Mouse (Mus musculus) CH12.LX (cell line): ENCODE measurements around the gene Defb20.

Experiments used
- CTCF ChIP-seq, 2 experiments: IDR thresholded peaks in 1 of 2; conservative IDR thresholded peaks in 1 of 2; 2 replicates each; pipeline ENCODE4 v1.5.1; 2011 to 2012; ENCODE audit warnings: low read depth in 2 of 2, low read length in 2 of 2, improper control_type of control experiment in 1 of 2, inconsistent platforms in 1 of 2, mild to moderate bottlenecking in 1 of 2, moderate library complexity in 1 of 2
- EP300 ChIP-seq: IDR thresholded peaks from 2 replicates; pipeline ENCODE4 v1.6.1; 2011; ENCODE audit warnings: low read length, improper control_type of control experiment
- MAFK ChIP-seq: IDR thresholded peaks from 2 replicates; pipeline ENCODE4 v1.6.1; 2011; ENCODE audit warnings: low read length, improper control_type of control experiment; ENCODE audit not compliant: insufficient replicate concordance
- MXI1 ChIP-seq: IDR thresholded peaks from 2 replicates; pipeline ENCODE4 v1.6.1; 2011; ENCODE audit warnings: mild to moderate bottlenecking, low read depth, low read length, improper control_type of control experiment
- NRF1 ChIP-seq: IDR thresholded peaks from 2 replicates; pipeline ENCODE4 v1.6.1; 2014; ENCODE audit warnings: low read depth, mild to moderate bottlenecking, inconsistent platforms, low read length, improper control_type of control experiment, moderate library complexity
- POLR2A ChIP-seq: IDR thresholded peaks from 2 replicates; pipeline ENCODE4 v1.6.1; 2011; ENCODE audit warnings: low read depth, mild to moderate bottlenecking, improper control_type of control experiment, low read length
- POLR2AphosphoS2 ChIP-seq: IDR thresholded peaks from 2 replicates; pipeline ENCODE4 v1.6.1; 2011; ENCODE audit warnings: low read depth, low read length, improper control_type of control experiment
- RAD21 ChIP-seq: IDR thresholded peaks from 2 replicates; pipeline ENCODE4 v1.6.1; 2011; ENCODE audit warnings: low read depth, mild to moderate bottlenecking, low read length, improper control_type of control experiment, moderate library complexity
- TBP ChIP-seq: conservative IDR thresholded peaks from 2 replicates; pipeline ENCODE4 v1.6.1; 2011; ENCODE audit warnings: low read depth, low read length, improper control_type of control experiment
- USF1 ChIP-seq: IDR thresholded peaks from 2 replicates; pipeline ENCODE4 v1.6.1; 2014; ENCODE audit warnings: low read depth, mild to moderate bottlenecking, inconsistent platforms, low read length, improper control_type of control experiment
- ZKSCAN1 ChIP-seq: IDR thresholded peaks from 2 replicates; pipeline ENCODE4 v1.6.1; 2012; ENCODE audit warnings: low read depth, inconsistent platforms, low read length, improper control_type of control experiment, borderline replicate concordance

DNA sequence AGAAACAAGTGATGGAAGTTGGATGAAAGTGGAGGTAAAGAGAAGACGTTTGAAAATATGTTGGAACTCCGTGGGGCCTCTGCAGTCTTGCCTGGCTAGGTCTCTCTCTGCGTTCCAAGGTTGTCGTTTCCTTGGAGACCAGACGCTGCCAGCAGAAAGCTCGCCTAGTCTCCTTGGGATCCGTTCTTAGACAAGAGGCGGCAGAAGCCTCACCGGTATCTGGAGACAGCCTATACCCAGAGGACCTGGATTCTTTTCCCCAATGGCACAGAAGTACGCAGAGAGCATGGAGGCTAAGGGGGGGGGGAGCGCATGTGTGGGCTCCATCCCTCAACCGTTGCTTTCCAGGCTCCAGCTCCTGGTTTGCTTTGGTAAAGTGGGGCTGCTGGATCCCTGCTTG is 49.4 kb upstream of the Defb20 start:
- TF ChIP-seq RAD21 = no peak
- no peak for TF ChIP-seq TBP
- TF ChIP-seq USF1 = no peak
- no peak for TF ChIP-seq CTCF (conservative IDR thresholded peaks at IDR 0.05 in 1 of 2, IDR thresholded peaks at IDR 0.05 in 1 of 2; ENCODE audit: low read depth in 2 of 2, low read length in 2 of 2)
- TF ChIP-seq ZKSCAN1 = no peak
- no peak for TF ChIP-seq NRF1
- TF ChIP-seq POLR2AphosphoS2 = no peak
- no peak for TF ChIP-seq MAFK
- no peak for TF ChIP-seq MXI1
- no peak for TF ChIP-seq EP300
- TF ChIP-seq POLR2A = no peak
